In the genomic region with DNA sequence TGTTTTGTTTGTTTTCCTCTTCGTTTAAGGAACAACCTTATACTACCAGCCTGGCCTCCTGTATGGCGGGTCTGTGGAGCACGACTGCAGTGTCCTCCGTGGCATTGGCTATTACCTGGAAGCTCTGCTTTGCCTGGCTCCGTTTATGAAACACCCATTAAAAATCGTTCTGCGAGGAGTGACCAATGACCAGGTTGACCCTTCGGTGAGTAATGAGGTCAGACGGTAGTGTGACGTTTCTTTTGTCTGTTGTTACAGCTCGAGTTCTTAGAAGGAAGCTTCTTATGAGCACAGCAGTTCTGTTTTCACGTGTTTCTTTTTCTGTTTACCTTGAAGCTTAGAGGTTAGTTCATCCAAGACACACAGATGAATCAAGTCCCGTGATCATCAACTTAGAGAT, we compare ENCODE assay signal across 16 mouse cellular contexts.
"Had no signal": no experiment of that assay in that cellular context is flagged by ENCODE, and none has a peak within 500 bp of the region (broad histone marks: within the 10 kb centered on the region; RNA-seq: fewer than 3 reads in every experiment).

No protein-coding gene starts in this region.

- H3K4me3 ChIP-seq: neural tube, embryonic 13.5 days; neural tube, embryonic 15.5 days; stomach, embryonic 15.5 days had no signal

- H3K27ac ChIP-seq: neural tube, embryonic 13.5 days; neural tube, embryonic 15.5 days; stomach, embryonic 15.5 days; stomach, postnatal 0 days had no signal

- DNase-seq: retina, postnatal 1 day; right cerebral cortex, adult 18-20 months; right cerebral cortex, postnatal 14 days; right cerebral cortex, postnatal 25 days; right cerebral cortex, postnatal 4 days; spleen, adult 18-20 months; thymus, adult 18-20 months; thymus, adult 2 months; thymus, postnatal 14 days; thymus, postnatal 25 days; thymus, postnatal 36 days; thymus, postnatal 4 days had no signal

- H3K27me3 ChIP-seq: neural tube, embryonic 13.5 days; neural tube, embryonic 15.5 days; stomach, embryonic 15.5 days had no signal

- H3K9ac ChIP-seq: neural tube, embryonic 13.5 days; neural tube, embryonic 15.5 days; stomach, embryonic 15.5 days had no signal

- H3K9me3 ChIP-seq: neural tube, embryonic 13.5 days; neural tube, embryonic 15.5 days; stomach, embryonic 15.5 days had no signal

- H3K4me1 ChIP-seq: neural tube, embryonic 13.5 days; neural tube, embryonic 15.5 days; stomach, embryonic 15.5 days had no signal

- H3K4me2 ChIP-seq: neural tube, embryonic 13.5 days; neural tube, embryonic 15.5 days; stomach, embryonic 15.5 days had no signal
